Mouse (Mus musculus) midbrain, embryonic 11.5 days (tissue): ENCODE measurements around the gene Rapgef3. TPM values are rescaled to one million over a fixed set of nuclear protein-coding genes. Genes with fewer than 3 reads are reported as not detected.

Experiments used
- ATAC-seq: fragments of 200-750 bp; cut with Nextera tagmentation; 2 replicates; pipeline ENCODE4 v1.8.0; 2017; ENCODE audit warnings: moderate TSS enrichment, moderate library complexity; ENCODE audit not compliant: low FRiP score
- DNase-seq: peaks from one replicate; pipeline ENCODE4 v3.0.0; 2015; ENCODE audit warnings: low spot score; ENCODE audit errors: missing footprints
- H3K27ac ChIP-seq: fragments of 300-500 bp; sonication (generic); 2 replicates; pipeline ENCODE4 v1.5.1; 2014; ENCODE audit warnings: low read depth, low read length
- H3K27me3 ChIP-seq: fragments of 300-500 bp; sonication (generic); 2 replicates; pipeline ENCODE4 v1.6.1; 2014; ENCODE audit warnings: mild to moderate bottlenecking, low read length, moderate library complexity, mixed read lengths; ENCODE audit not compliant: control insufficient read depth, insufficient read depth
- H3K36me3 ChIP-seq: fragments of 300-500 bp; sonication (generic); 2 replicates; pipeline ENCODE4 v1.6.1; 2014; ENCODE audit warnings: mild to moderate bottlenecking, low read length, moderate library complexity, mixed read lengths; ENCODE audit not compliant: control insufficient read depth, insufficient read depth
- H3K4me1 ChIP-seq: fragments of 300-500 bp; sonication (generic); 2 replicates; pipeline ENCODE4 v1.6.1; 2014; ENCODE audit warnings: low read length; ENCODE audit not compliant: control insufficient read depth, insufficient read depth
- H3K4me2 ChIP-seq: fragments of 300-500 bp; sonication (generic); 2 replicates; pipeline ENCODE4 v1.6.1; 2014; ENCODE audit warnings: mild to moderate bottlenecking, moderate library complexity
- H3K4me3 ChIP-seq: fragments of 300-500 bp; sonication (generic); 2 replicates; pipeline ENCODE4 v1.5.1; 2014; ENCODE audit warnings: low read depth, low read length
- H3K9ac ChIP-seq: fragments of 300-500 bp; sonication (generic); 2 replicates; pipeline ENCODE4 v1.6.1; 2014; ENCODE audit warnings: low read length
- H3K9me3 ChIP-seq: fragments of 300-500 bp; sonication (generic); 2 replicates; pipeline ENCODE4 v1.6.1; 2016; ENCODE audit warnings: low read length; ENCODE audit not compliant: control insufficient read depth
- WGBS: fragments of 180-500 bp; shearing (Covaris S2); extraction: QIAGEN DNeasy Blood & Tissue Kit; methylation state at CpG from one replicate; pipeline ENCODE4 v1.1.7; 2014; 5-methylcytosine and 5-hydroxymethylcytosine counted together
- polyA plus RNA-seq: library from polyadenylated mRNA; unstranded; fragments of >200 nt; fragmentation: Nextera tagmentation; extraction: Ambion mirVana; gene quantifications from 2 replicates; pipeline ENCODE4 v1.2.1, GENCODE M21; 2014

Gene Rapgef3
- polyA plus RNA-seq, 1 experiment from 2014 or later, result 3.0 TPM

DNA sequence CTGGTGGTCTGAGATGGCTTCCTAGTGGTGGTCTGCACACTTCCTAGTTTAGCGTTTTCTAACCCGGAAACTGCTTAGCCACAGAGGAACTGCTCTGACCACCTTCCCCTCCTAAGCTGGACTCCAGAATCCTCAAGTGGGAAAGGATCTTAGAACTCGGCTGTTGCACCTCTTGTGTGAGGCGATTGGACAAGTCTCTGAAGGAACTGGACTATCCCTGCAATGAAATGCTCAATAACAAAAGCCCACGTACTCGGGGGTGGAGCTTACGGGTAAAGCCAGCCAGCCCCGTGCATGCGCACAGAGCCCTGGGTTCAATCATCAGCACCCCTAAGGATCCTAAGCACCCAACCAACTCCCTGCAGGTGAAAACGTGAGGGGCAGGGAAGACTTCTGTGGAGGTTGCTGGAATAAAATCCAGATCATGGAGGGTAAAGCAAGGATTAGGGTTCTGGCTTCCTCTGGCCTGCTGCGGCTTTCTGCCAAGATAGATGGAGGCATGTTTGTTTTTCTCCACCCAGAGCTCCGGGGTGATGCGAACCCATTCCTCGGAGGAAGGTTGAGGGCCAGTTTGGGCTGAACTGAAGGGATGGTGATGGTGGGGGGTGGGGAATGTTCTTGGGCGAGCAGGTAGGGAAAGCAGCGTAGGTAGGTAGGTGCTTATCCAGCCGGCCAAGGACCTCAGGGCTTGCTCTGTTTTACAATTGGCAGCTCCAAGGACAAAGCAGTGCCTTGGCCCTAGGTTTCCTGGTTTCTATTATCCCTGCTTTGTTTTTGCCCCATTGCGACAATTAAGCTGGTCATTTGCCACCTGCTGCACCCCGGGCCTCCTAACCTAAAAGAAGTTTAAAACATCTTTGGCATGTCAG, 20.3 kb upstream of the Rapgef3 start:
- H3K27ac ChIP-seq, result no peak overlapping the region
- H3K4me3 ChIP-seq, result no peak overlapping the region
- 80% methylated on average over 19 of the region's 19 CpGs for WGBS
- no peak overlapping the region for H3K9ac ChIP-seq
- no peaks in the 10 kb centered on the region for H3K9me3 ChIP-seq
- H3K4me2 ChIP-seq, result no peak overlapping the region
- no peaks in the 10 kb centered on the region; the same call in 1 of the 2 replicates for H3K27me3 ChIP-seq
- no peak for DNase-seq
- no peak for ATAC-seq
- no peaks in the 10 kb centered on the region; the same call in 1 of the 2 replicates for H3K4me1 ChIP-seq
- no peaks in the 10 kb centered on the region; the same call in 1 of the 2 replicates for H3K36me3 ChIP-seq

DNA sequence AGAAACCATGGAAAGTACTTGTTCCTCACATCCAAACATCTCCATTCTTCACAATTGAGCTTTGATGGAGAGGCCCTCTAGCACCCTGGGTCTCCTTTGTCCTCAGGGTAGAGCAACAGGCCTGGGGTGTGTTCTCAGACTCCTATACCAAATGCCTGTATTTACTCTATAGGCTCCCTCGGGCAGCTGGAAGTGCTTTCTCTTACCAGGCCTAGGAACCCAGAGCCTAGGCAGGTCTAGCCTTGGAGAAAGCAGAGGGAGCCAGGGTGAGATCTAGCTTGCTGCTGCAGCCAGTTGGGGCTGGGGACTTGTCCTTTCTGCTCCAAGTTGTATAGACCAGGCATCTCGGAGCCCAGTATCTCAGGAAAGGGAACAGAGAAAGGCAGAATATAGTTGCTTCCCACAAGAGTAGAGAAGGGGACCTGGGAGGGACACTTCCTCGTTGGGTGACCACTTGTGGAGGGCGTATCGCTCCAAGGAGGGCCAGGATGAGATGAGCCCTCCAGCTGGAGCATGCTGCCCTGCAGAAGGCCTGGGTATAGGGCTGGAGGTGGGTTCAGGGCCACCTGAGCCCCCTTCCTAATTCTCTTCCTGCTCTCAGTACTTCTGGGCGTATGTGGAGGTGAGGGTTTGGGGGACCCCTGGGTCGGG, 19.5 kb upstream of the Rapgef3 start:
- Histone ChIP-seq H3K27ac (no peak overlapping the region), H3K36me3 (no peaks in the 10 kb centered on the region; the same call in 1 of the 2 replicates), H3K4me2 (no peak overlapping the region), H3K9ac (no peak overlapping the region), H3K4me3 (no peak overlapping the region), H3K27me3 (peaks cover 2% of the 10 kb centered on the region; the same call in 1 of the 2 replicates), H3K9me3 (no peaks in the 10 kb centered on the region), H3K4me1 (peaks cover 4% of the 10 kb centered on the region)
- DNase-seq (no peak), ATAC-seq (no peak)
- WGBS, result 84% methylated on average over 7 of the region's 7 CpGs

DNA sequence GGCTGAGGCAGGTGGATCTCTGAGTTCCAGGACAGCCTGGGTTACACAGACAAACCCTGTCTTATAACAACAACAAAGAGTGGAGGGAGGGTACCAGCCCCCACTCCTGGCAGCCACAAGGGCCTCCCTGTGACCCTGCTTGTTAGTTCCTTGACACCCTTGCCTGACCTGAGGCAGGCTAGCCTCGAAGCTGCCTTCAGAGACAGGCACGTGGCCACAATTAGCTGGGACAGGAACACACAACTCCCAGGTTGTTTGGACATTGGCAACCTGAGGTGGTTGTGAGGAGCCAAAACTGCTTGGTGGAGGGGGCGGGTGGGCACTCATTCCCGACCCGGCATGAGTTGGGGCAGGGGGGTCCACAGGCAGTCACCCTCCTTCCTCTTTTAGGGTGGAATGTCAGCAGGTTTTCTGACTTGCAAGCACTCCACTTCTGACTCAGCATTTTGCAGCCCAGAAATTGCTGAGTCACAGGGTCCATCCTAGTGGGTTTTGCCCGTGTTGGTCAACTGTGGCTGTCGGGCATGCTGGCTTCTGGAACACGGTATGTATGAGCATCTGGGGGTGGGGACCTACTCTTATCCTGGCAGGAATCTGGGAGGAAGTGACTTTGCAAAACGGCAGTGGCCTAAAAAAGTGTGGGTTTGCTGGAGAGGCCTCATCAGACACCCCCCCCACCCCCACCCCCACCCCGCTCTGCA, 18.8 kb upstream of the Rapgef3 start:
- Histone ChIP-seq H3K4me2 (no peak overlapping the region), H3K9me3 (no peaks in the 10 kb centered on the region), H3K4me1 (peaks cover 7% of the 10 kb centered on the region), H3K27me3 (peaks cover 4% of the 10 kb centered on the region), H3K27ac (no peak overlapping the region), H3K9ac (no peak overlapping the region), H3K36me3 (no peaks in the 10 kb centered on the region), H3K4me3 (no peak overlapping the region)
- DNase-seq (peak; percentile 90), ATAC-seq (no peak)
- 85% methylated on average over 10 of the region's 10 CpGs for WGBS

DNA sequence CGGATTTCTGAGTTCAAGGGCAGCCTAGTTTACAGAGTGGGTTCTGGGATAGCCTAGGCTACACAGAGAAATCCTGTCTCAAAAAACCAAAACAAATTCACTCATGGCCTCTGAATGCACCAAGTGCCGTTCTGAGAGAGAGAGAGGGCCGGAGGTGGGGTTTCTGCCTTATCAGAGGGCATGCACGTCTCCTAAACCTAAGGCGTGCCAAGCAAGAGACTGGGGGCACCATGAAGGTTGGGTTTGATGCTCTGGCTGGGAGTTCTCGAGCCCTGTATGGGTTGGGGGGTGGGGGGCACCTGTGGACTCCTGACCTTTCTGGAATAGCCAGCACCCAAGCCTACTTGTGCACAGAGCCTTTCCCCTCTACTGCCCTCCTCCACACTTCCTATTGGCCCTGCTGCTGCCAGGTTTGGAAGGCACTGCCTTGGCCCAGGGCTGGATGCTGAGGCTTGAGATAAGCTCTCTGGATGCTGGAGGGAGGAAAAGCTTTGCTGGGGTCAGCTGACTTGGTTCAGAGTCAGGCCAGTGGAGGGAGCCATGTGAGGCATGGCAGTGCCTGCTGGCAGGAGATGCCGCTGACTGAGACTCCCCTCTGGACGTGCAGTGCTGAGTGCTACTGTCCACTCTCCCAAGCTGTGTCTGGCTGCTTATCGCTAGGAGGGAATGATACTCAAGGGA, 18.1 kb upstream of the Rapgef3 start:
- 80% methylated on average over 9 of the region's 9 CpGs for WGBS
- Histone ChIP-seq H3K36me3 (no peaks in the 10 kb centered on the region), H3K9ac (no peak overlapping the region), H3K4me1 (peaks cover 7% of the 10 kb centered on the region), H3K4me2 (no peak overlapping the region), H3K27me3 (peaks cover 4% of the 10 kb centered on the region), H3K4me3 (no peak overlapping the region), H3K9me3 (no peaks in the 10 kb centered on the region), H3K27ac (no peak overlapping the region)
- ATAC-seq (no peak), DNase-seq (no peak)

DNA sequence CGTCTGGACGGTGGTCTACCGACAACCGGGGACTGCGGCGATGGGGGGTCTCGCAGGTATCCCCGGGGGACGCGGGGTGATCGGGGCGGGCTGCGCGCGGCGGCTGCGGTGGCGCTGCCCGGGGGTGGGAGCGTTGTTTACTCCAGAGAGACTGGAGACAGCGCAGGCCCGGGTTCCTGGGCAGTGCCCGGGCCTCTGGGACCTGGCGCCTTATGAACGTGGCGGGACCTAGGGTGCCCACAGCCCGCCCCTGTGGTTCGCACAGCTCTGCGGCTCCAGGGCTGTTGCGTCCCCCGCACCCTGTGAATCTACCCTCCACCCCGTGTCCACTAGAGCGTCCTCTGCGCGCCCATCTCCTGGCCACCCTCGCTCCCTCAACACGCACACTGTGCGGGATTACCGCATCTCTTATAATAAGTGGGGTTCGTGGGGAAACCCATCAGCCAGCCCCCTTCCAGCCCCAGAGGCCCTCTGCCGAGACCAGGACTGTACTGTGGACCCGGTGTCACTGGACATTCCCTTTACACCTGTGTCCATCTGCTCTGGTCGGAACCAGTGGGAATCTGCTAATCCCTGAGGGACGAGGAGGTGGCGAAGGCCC, 16.9 kb upstream of the Rapgef3 start:
- Histone ChIP-seq H3K4me2 (peak overlapping the region; percentile 87), H3K27me3 (peaks cover 4% of the 10 kb centered on the region), H3K9ac (peak overlapping the region; percentile 80), H3K4me1 (peaks cover 7% of the 10 kb centered on the region), H3K27ac (no peak overlapping the region), H3K36me3 (no peaks in the 10 kb centered on the region), H3K9me3 (no peaks in the 10 kb centered on the region), H3K4me3 (peak overlapping the region; percentile 83)
- ATAC-seq (peak; percentile 67), DNase-seq (peak; percentile 92)
- WGBS, result 5% methylated on average over 45 of the region's 45 CpGs

DNA sequence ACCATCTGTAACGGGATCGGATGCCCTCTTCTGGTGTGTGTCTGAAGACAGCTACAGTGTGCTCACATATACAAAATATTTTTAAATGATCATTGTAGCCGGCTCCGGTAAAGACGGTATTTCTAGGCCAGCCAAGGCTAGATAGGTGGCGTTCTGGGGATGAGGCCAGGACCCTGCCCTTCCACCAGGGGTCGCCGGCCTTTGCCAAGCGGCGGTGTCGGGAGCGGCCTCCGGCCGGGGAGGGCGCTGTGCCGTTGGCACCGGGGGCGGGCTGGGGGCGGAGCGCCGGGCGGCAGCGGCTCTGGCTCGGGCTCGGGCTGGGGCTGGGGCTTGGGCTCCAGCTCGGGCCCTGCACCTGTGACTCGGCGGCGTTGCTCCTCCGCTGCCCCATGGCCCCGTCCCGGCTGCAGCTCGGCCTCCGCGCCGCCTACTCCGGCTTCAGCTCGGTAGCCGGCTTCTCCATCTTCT, 16.4 kb upstream of the Rapgef3 start:
- Histone ChIP-seq H3K9ac (peak overlapping the region; percentile 80), H3K9me3 (no peaks in the 10 kb centered on the region), H3K4me3 (peak overlapping the region; percentile 83), H3K36me3 (no peaks in the 10 kb centered on the region), H3K27me3 (peaks cover 4% of the 10 kb centered on the region), H3K4me2 (peak overlapping the region; percentile 87), H3K4me1 (peaks cover 7% of the 10 kb centered on the region), H3K27ac (no peak overlapping the region)
- ATAC-seq (peak; percentile 89), DNase-seq (peak; percentile 97)
- WGBS, result 3% methylated on average over 32 of the region's 39 CpGs

DNA sequence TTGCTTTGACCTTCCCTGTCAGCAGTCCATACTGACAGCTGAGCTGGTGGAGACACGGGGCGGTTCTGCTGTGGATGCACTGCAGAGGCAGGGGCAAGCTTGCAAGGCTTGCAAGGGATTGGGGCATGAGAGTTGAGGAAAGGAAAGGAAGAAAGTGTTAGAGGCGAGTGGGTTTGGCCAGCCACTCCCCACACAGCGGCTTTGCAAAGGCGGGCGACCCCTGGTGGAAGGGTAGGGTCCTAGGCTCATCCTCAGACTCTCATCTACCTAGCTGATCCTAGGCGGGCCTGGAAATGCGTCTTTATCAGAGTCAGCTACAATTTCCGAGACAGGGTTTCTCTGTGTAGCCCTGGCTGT, 15.0 kb upstream of the Rapgef3 start:
- ATAC-seq (no peak), DNase-seq (peak; percentile 94)
- Histone ChIP-seq H3K9ac (no peak overlapping the region), H3K4me3 (no peak overlapping the region), H3K36me3 (no peaks in the 10 kb centered on the region), H3K4me2 (no peak overlapping the region), H3K9me3 (no peaks in the 10 kb centered on the region), H3K27ac (no peak overlapping the region), H3K27me3 (peaks cover 4% of the 10 kb centered on the region), H3K4me1 (peaks cover 7% of the 10 kb centered on the region)
- WGBS, result 4% methylated on average over 9 of the region's 9 CpGs

DNA sequence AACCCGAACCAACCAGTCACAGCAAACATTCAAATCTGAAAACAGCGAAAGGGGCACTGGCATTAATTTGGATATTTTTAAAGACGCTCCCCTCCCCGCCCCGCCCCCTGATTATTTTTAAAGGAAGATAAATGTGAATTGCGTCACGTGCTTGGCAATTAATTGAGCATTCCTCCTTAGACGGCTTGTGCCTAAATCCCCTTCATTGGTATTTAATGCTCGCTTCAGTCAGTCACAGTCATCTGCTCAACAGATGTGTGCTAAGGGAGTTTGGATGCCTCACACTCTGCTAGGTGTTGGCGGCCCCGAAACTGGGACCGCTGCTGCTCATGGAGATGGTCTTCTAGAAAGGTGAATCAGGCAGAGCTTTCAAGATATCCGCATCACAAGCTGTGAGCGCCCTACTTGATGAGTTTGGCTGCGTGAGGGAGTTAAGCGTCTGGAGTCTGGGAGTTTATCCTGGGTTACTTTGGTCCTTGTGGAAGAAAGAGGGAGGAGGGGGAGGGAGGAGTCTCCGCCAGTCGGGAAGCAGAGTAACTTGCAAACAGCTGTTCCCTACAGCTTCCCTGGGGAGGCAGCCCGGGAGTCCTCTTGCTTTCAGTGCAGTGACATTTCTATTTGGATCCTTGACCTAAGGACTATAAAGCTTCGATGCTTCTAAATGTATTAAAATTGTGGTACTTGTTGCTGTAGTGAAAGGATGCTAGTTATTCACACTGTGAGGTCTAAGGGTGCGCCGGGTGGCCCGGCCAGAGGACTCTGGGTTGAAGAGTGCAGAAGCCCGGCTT, 14.4 kb upstream of the Rapgef3 start:
- ATAC-seq, result no peak
- Histone ChIP-seq H3K27me3 (peaks cover 4% of the 10 kb centered on the region), H3K9me3 (no peaks in the 10 kb centered on the region), H3K4me2 (peak overlapping the region; percentile 27; the same call in 1 of the 2 replicates), H3K36me3 (no peaks in the 10 kb centered on the region), H3K27ac (no peak overlapping the region), H3K9ac (no peak overlapping the region), H3K4me1 (peaks cover 7% of the 10 kb centered on the region), H3K4me3 (no peak overlapping the region)
- 7% methylated on average over 24 of the region's 24 CpGs for WGBS
- peak; percentile 94 for DNase-seq
